Comparison of ENCODE assay signal across 26 mouse cellular contexts in genomic region chr9:44105781-44106180, GRCm38 (mm10). TPM values are rescaled to one million over a fixed set of nuclear protein-coding genes. Genes with fewer than 3 reads are reported as not detected.
"Had no signal": no experiment of that assay in that cellular context is flagged by ENCODE, and none has a peak within 500 bp of the region (broad histone marks: within the 10 kb centered on the region; RNA-seq: fewer than 3 reads in every experiment).

No protein-coding gene starts in this region.

- H3K4me3 ChIP-seq: layer of hippocampus, adult 2 months; limb, embryonic 10.5 days; limb, embryonic 13.5 days; liver, embryonic 13.5 days; midbrain, embryonic 13.5 days; neural tube, embryonic 12.5 days; neural tube, embryonic 15.5 days had no signal

- H3K27me3 ChIP-seq: limb, embryonic 13.5 days; liver, embryonic 13.5 days; midbrain, embryonic 13.5 days; neural tube, embryonic 12.5 days; neural tube, embryonic 15.5 days had no signal

- H3K27ac ChIP-seq: limb, embryonic 10.5 days; liver, embryonic 13.5 days; midbrain, embryonic 13.5 days; neural tube, embryonic 12.5 days had no signal

- H3K4me2 ChIP-seq: liver, embryonic 13.5 days; midbrain, embryonic 13.5 days; neural tube, embryonic 15.5 days had no signal

- H3K9ac ChIP-seq: limb, embryonic 13.5 days; liver, embryonic 13.5 days; lung, embryonic 14.5 days; midbrain, embryonic 13.5 days; neural tube, embryonic 12.5 days; neural tube, embryonic 15.5 days had no signal

- ATAC-seq: intestine, embryonic 16.5 days; midbrain, embryonic 13.5 days; midbrain, embryonic 16.5 days had no signal

- DNase-seq: kidney, adult 18-20 months; kidney, adult 9 months; kidney, postnatal 25 days; layer of hippocampus, adult 9-11 months; liver; liver, embryonic 13.5 days; lung, embryonic 14.5 days; lung, postnatal 10 days; lung, postnatal 4 days; right cerebral cortex, adult 18-20 months; right cerebral cortex, postnatal 14 days; right cerebral cortex, postnatal 4 days; thymus, postnatal 25 days had no signal

- H3K9me3 ChIP-seq: limb, embryonic 10.5 days; limb, embryonic 13.5 days; liver, embryonic 13.5 days; midbrain, embryonic 13.5 days; neural tube, embryonic 12.5 days; neural tube, embryonic 15.5 days had no signal

RNA-seq across cellular contexts. Expression of gene C1qtnf5, which starts 1.3 kb away (rescaled TPM):
- total RNA-seq: megakaryocyte progenitor cell, adult 5-6 weeks had no signal
- polyA plus RNA-seq: limb, embryonic 10.5 days had no signal

RNA-seq across cellular contexts. Expression of gene Mfrp, which starts 4.3 kb away (rescaled TPM):
- polyA plus RNA-seq: large intestine, adult 2 months; liver, embryonic 13.5 days; liver, embryonic 16.5 days; stomach, postnatal 0 days; thymus, postnatal 0 days had no signal

RNA-seq across cellular contexts. Expression of gene Gm49380, which starts 7.5 kb away (rescaled TPM):
- total RNA-seq: megakaryocyte progenitor cell, adult 5-6 weeks had no signal
- polyA plus RNA-seq: large intestine, adult 2 months; liver, embryonic 13.5 days; liver, embryonic 16.5 days; stomach, postnatal 0 days had no signal
